14 mouse cellular contexts compared by ENCODE assay signal in genomic region chr4:155292863-155293262, GRCm38 (mm10).
"Had no signal": no experiment of that assay in that cellular context is flagged by ENCODE, and none has a peak within 500 bp of the region (broad histone marks: within the 10 kb centered on the region; RNA-seq: fewer than 3 reads in every experiment).

No protein-coding gene starts in this region.

- H3K27ac ChIP-seq: layer of hippocampus, adult 2 months; limb, embryonic 12.5 days; liver, embryonic 13.5 days; lung, embryonic 15.5 days; midbrain, embryonic 13.5 days had no signal

- H3K9me3 ChIP-seq: limb, embryonic 12.5 days; liver, embryonic 13.5 days; lung, embryonic 15.5 days; midbrain, embryonic 13.5 days had no signal

- H3K36me3 ChIP-seq: limb, embryonic 12.5 days; liver, embryonic 13.5 days; lung, embryonic 15.5 days had no signal

- ATAC-seq: liver, postnatal 0 days; midbrain, embryonic 13.5 days had no signal

- H3K4me1 ChIP-seq: liver, embryonic 13.5 days; lung, embryonic 15.5 days; midbrain, embryonic 13.5 days had no signal

- H3K4me2 ChIP-seq: limb, embryonic 12.5 days; liver, embryonic 13.5 days; lung, embryonic 15.5 days; midbrain, embryonic 13.5 days had no signal

- H3K9ac ChIP-seq: limb, embryonic 12.5 days; liver, embryonic 13.5 days; liver, postnatal 0 days; lung, embryonic 15.5 days; midbrain, embryonic 13.5 days had no signal

- H3K4me3 ChIP-seq: layer of hippocampus, adult 2 months; limb, embryonic 12.5 days; liver, embryonic 13.5 days; lung, embryonic 15.5 days; midbrain, embryonic 13.5 days had no signal

- H3K27me3 ChIP-seq: limb, embryonic 12.5 days; liver, embryonic 13.5 days; lung, embryonic 15.5 days; midbrain, embryonic 13.5 days had no signal

- DNase-seq: kidney, adult 9 months; kidney, postnatal 10 days; kidney, postnatal 4 days; liver; liver, embryonic 13.5 days; liver, postnatal 0 days; lung, postnatal 36 days; right cerebral cortex, postnatal 14 days; thymus, adult 18-20 months; thymus, postnatal 25 days had no signal
